Mouse (Mus musculus): Measurements from ENCODE around the gene Smpd3. TPM values are rescaled to one million over a fixed set of nuclear protein-coding genes. Genes with fewer than 3 reads are reported as not detected.

Smpd3 gene
- not detected in 2 replicates for polyA plus RNA-seq (2012; ENCODE audit: insufficient read depth, insufficient read length, low replicate concordance, missing spikeins)

DNA sequence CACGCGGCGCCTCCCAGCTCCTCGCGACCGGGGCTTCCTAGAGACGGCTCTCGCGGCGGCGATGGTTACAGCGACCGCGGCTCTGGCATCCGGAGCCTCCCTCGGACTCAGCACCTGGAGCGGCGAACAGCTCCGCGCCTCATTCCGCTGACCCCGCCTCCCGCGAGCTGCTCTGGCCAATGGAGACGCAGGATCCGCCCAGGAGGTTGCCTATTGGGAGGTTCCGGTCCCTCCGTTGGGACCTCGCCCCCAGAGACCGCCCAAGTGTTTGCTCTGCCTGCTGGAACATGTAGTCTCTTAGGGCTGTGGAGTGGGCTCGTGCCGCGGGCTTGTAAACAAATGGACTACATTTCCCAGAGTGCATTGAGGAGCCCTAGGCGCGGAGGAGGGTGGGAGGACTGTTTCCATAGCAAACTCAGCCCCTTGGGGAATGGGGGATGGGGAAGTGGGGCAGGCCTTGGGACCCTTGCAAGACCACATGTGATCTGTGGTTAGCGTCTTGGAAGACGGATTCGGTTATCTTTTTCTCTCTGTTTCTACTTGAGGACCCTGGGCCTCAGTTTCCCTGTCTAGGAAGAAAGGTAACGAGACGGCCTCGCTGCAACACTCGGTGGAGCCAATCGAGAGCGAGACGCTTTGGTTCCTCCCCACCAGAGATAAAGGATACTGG is at the start of gene Smpd3:
Gene Smpd3 (minus strand): TSS at position 137 of the 670 bp plus-strand sequence.
- Histone ChIP-seq H3K4me1 (ENCODE audit: control insufficient read depth, insufficient read depth, low read length) (no peaks in the 10 kb centered on the region), H3K4me3 (ENCODE audit: insufficient read depth, low read depth, low read length) (peak within 1 kb of the TSS; percentile 85), H3K27ac (ENCODE audit: insufficient read depth, low read depth, low read length) (peak within 1 kb of the TSS; percentile 77; the same call in 1 of the 2 replicates)
- WGBS: under 1% methylated on average over 45 of the region's 45 CpGs
- no peak for TF ChIP-seq CTCF (IDR thresholded peaks at IDR 0.05; ENCODE audit: insufficient read depth, low read depth, low read length)
- peak; percentile 46; the same call in 1 of the 2 replicates for TF ChIP-seq POLR2A (IDR thresholded peaks at IDR 0.05; ENCODE audit: insufficient read depth, low read depth, low read length)

DNA sequence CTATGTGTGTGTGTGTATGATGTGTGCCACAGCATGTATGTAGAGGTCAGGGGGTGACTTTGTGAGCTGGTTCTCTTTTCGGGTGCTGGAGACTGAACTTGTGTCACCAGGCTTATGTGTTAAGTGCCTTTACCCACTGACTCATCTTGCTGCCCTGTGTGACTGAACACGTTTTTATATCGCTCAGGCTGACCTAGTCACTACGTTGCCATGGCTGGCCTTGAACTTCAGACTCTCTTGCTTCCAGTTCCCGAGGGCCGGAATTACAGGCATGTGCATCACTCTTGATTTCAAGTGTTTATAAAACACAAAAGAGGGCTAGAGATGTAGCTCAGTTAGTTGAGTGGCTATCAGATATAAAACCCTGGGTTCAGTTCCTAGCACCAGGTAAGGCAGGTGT is 43.2 kb upstream of the Smpd3 start:
- H3K4me3 ChIP-seq (ENCODE audit: insufficient read depth, low read depth, low read length): no peak overlapping the region
- 97% methylated on average over 6 of the region's 6 CpGs for WGBS
- H3K27ac ChIP-seq (ENCODE audit: insufficient read depth, low read depth, low read length): no peak overlapping the region
- H3K4me1 ChIP-seq (ENCODE audit: control insufficient read depth, insufficient read depth, low read length): no peaks in the 10 kb centered on the region
- TF ChIP-seq CTCF (IDR thresholded peaks at IDR 0.05; ENCODE audit: insufficient read depth, low read depth, low read length) (no peak), POLR2A (IDR thresholded peaks at IDR 0.05; ENCODE audit: insufficient read depth, low read depth, low read length) (no peak)

DNA sequence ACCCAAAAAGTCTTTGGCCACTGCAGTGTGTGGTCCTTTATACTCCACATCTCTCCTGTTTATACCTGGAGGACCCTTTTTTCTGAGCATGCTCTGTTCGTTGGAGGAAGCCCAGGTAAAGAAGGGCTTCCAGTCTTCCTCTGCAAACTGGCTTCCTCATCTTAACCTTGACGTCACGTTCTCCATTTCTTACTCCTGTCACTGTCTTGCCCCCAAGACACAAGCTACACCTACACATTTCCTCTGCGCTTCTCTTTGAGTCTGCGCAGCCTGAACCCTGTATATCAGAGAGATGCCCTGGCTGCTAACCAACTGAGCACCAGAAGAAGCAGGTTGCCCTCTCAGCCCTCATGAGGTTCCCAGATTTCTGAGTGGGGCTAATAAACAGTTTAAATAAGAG is 41.6 kb upstream of the Smpd3 start:
- H3K4me3 ChIP-seq (ENCODE audit: insufficient read depth, low read depth, low read length): no peak overlapping the region
- no peak for TF ChIP-seq CTCF (IDR thresholded peaks at IDR 0.05; ENCODE audit: insufficient read depth, low read depth, low read length)
- TF ChIP-seq POLR2A (IDR thresholded peaks at IDR 0.05; ENCODE audit: insufficient read depth, low read depth, low read length): no peak
- 85% methylated on average over 5 of the region's 5 CpGs for WGBS
- no peak overlapping the region for H3K27ac ChIP-seq (ENCODE audit: insufficient read depth, low read depth, low read length)
- H3K4me1 ChIP-seq (ENCODE audit: control insufficient read depth, insufficient read depth, low read length): no peaks in the 10 kb centered on the region

DNA sequence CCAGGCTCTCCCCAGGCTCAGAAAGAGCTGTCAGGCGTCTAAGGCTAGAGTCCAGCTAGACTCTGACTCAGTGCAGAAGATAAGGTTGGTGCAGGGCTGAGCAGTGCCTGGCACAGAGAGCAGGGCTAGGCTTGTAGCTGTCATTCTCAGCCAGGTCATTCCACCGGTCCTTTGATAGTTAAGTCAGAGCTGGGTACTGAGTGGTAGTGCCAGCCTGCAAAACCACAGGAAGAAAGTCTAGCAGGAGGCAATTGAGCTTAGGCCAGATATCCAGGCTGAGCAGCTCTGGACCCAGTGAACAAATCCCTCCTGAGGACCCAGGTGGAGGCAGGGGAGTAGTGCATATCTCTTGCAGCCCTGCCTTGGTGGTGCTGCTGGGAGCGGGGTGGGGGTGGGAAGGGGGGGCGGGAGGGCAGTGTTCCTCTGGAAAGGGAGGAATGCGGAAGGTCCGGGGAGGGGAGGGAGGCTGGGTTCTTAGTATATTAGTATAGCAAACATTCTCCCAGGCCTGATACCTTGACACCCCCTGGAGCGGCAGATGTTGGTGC is 40.8 kb upstream of the Smpd3 start:
- TF ChIP-seq POLR2A (IDR thresholded peaks at IDR 0.05; ENCODE audit: insufficient read depth, low read depth, low read length) (no peak), CTCF (IDR thresholded peaks at IDR 0.05; ENCODE audit: insufficient read depth, low read depth, low read length) (no peak)

DNA sequence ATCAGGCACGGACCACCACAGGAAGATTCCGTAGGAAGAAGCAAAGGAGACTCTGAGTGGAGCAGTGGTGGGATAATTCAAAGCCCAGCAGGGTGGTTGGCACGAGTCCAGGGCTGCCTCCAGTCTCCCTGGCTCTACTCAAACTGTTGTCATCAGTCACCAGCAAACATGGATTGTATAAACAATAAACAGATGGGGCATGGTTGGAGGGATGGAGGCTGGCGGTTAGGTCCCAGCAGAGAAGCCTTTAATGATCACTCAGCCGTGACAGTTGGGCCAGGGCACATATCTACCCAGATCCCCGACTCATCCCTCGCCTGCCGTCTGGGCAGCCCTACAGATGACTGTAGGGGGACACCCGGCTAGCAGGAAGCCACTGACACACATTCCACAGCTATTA is 39.1 kb upstream of the Smpd3 start:
- WGBS: 50% methylated on average over 9 of the region's 9 CpGs
- TF ChIP-seq POLR2A (IDR thresholded peaks at IDR 0.05; ENCODE audit: insufficient read depth, low read depth, low read length): no peak
- no peak for TF ChIP-seq CTCF (IDR thresholded peaks at IDR 0.05; ENCODE audit: insufficient read depth, low read depth, low read length)

More for the DNA sequence above, 40.8 kb upstream of the Smpd3 start:
- Histone ChIP-seq H3K4me3 (ENCODE audit: insufficient read depth, low read depth, low read length) (no peak overlapping the region), H3K4me1 (ENCODE audit: control insufficient read depth, insufficient read depth, low read length) (no peaks in the 10 kb centered on the region), H3K27ac (ENCODE audit: insufficient read depth, low read depth, low read length) (no peak overlapping the region)
- 82% methylated on average over 7 of the region's 7 CpGs for WGBS

DNA sequence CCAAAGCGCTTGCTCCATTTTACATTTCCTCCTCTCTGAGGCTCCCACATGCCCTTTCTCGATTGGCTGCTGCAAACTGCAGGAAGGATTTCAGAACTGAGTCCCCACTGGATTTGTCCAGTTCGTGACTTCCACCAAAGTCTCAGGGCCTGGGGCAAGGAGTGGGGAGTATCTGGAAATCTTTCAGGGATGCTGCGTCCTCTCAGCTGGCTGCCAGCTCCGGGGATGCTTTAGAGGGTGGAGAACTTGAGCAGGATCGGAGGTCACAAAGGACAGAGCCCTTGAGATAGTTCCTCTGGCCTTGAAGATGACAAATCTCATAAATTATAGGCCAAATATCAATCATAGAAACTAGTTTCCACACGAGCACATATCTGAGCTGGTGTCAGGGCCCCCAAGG is 38.2 kb upstream of the Smpd3 start:
- Histone ChIP-seq H3K27ac (ENCODE audit: insufficient read depth, low read depth, low read length) (no peak overlapping the region), H3K4me3 (ENCODE audit: insufficient read depth, low read depth, low read length) (no peak overlapping the region), H3K4me1 (ENCODE audit: control insufficient read depth, insufficient read depth, low read length) (no peaks in the 10 kb centered on the region)
- WGBS: 91% methylated on average over 7 of the region's 7 CpGs
- TF ChIP-seq POLR2A (IDR thresholded peaks at IDR 0.05; ENCODE audit: insufficient read depth, low read depth, low read length) (no peak), CTCF (IDR thresholded peaks at IDR 0.05; ENCODE audit: insufficient read depth, low read depth, low read length) (no peak)

More for the DNA sequence above, 39.1 kb upstream of the Smpd3 start:
- no peaks in the 10 kb centered on the region for H3K4me1 ChIP-seq (ENCODE audit: control insufficient read depth, insufficient read depth, low read length)
- H3K27ac ChIP-seq (ENCODE audit: insufficient read depth, low read depth, low read length): no peak overlapping the region
- H3K4me3 ChIP-seq (ENCODE audit: insufficient read depth, low read depth, low read length): no peak overlapping the region

DNA sequence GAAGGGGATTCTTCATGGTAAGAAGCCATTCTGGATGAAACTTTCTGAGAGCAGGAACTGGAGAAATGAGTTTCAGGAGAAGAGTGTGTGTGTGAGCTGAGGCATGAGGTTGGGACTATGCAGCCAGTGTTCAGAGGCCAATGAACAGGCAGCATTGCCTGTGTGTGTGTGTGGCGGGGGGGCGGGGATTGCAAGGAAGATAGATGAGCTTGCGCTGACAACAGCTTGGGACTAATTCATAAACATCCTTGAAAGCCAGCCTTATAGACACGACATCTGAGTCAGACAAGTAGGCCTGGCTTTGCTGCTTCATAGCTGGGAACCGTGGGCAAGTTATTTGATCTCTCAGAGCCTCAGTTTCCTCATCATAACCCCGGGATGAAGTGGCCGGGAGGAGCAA is 31.3 kb upstream of the Smpd3 start:
- no peak overlapping the region for H3K4me3 ChIP-seq (ENCODE audit: insufficient read depth, low read depth, low read length)
- no peaks in the 10 kb centered on the region for H3K4me1 ChIP-seq (ENCODE audit: control insufficient read depth, insufficient read depth, low read length)
- WGBS: 93% methylated on average over 7 of the region's 7 CpGs
- TF ChIP-seq CTCF (IDR thresholded peaks at IDR 0.05; ENCODE audit: insufficient read depth, low read depth, low read length): no peak
- no peak for TF ChIP-seq POLR2A (IDR thresholded peaks at IDR 0.05; ENCODE audit: insufficient read depth, low read depth, low read length)
- no peak overlapping the region for H3K27ac ChIP-seq (ENCODE audit: insufficient read depth, low read depth, low read length)

DNA sequence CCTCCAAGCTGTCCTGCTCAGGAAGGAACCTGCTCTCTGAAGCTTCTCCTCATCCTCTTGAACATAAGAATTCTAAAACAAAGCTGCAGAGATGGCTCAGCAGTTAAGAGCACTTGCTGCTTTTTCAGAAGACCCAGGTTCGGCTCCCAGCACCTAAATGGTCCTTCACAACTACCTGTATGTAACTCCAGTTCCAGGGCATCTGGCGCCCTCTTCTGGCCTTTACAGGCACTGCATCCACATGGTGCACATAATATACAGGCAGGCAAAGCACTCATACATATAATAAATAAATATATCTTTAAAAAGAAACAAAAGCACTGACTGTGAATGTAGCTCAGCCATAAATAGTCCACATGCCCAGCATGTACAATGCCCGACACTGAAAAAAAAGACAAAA is 30.7 kb upstream of the Smpd3 start:
- 70% methylated on average over 3 of the region's 3 CpGs for WGBS
- Histone ChIP-seq H3K4me1 (ENCODE audit: control insufficient read depth, insufficient read depth, low read length) (no peaks in the 10 kb centered on the region), H3K27ac (ENCODE audit: insufficient read depth, low read depth, low read length) (no peak overlapping the region), H3K4me3 (ENCODE audit: insufficient read depth, low read depth, low read length) (no peak overlapping the region)
- no peak for TF ChIP-seq CTCF (IDR thresholded peaks at IDR 0.05; ENCODE audit: insufficient read depth, low read depth, low read length)
- TF ChIP-seq POLR2A (IDR thresholded peaks at IDR 0.05; ENCODE audit: insufficient read depth, low read depth, low read length): no peak

DNA sequence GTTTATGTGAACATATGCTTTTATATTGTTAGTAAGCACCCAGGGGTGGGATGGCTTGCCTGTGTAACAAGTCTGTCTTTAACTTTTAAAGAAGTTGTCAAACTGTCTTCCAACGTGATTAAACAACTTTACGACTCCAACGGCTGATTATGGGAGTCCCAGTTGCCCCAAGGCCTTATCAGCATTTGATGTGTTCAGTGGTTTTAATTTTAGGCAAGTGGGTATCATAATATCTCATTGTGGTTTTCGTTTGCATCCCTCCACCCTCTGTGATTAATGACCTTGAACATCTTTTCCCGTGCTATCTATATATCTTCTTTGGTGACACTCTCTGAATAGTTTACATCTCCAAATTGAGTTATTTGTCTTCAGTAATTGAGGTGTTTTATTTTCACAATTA is 27.0 kb upstream of the Smpd3 start:
- Histone ChIP-seq H3K27ac (ENCODE audit: insufficient read depth, low read depth, low read length) (no peak overlapping the region), H3K4me3 (ENCODE audit: insufficient read depth, low read depth, low read length) (no peak overlapping the region), H3K4me1 (ENCODE audit: control insufficient read depth, insufficient read depth, low read length) (no peaks in the 10 kb centered on the region)
- TF ChIP-seq CTCF (IDR thresholded peaks at IDR 0.05; ENCODE audit: insufficient read depth, low read depth, low read length) (no peak), POLR2A (IDR thresholded peaks at IDR 0.05; ENCODE audit: insufficient read depth, low read depth, low read length) (no peak)
- WGBS: 92% methylated on average over 5 of the region's 5 CpGs
